Mouse (Mus musculus) liver, embryonic 14.5 days (tissue): ENCODE measurements around the gene Stard13. TPM values are rescaled to one million over a fixed set of nuclear protein-coding genes. Genes with fewer than 3 reads are reported as not detected.

ENCODE experiments used
- ATAC-seq: fragments of 200-750 bp; cut with Nextera tagmentation; 2 replicates; pipeline ENCODE4 v1.8.0; 2017; ENCODE audit warnings: moderate number of reproducible peaks, mild to moderate bottlenecking, moderate library complexity; ENCODE audit not compliant: insufficient read depth
- DNase-seq, 3 experiments: peaks; one replicate each; pipeline ENCODE4 v3.0.0-alpha.2; 2012 to 2013; ENCODE audit warnings: low read depth in 3 of 3, low spot score in 3 of 3
- H3K27ac ChIP-seq: fragments of 300-500 bp; sonication (generic); 2 replicates; pipeline ENCODE4 v1.5.1; 2014; ENCODE audit warnings: moderate library complexity, mild to moderate bottlenecking, control low read depth, inconsistent platforms
- H3K27me3 ChIP-seq: fragments of 300-500 bp; sonication (generic); 2 replicates; pipeline ENCODE4 v1.6.1; 2014; ENCODE audit warnings: mild to moderate bottlenecking, low read length, moderate library complexity; ENCODE audit not compliant: control insufficient read depth, insufficient read depth
- H3K36me3 ChIP-seq: fragments of 300-500 bp; sonication (generic); replicated peaks from 2 replicates; pipeline ENCODE4 v1.6.1; 2014; ENCODE audit warnings: low read depth; ENCODE audit not compliant: control insufficient read depth, insufficient read depth
- H3K4me1 ChIP-seq, 2 experiments: fragments of 200-500 bp in 1 of 2; fragments of 300-500 bp in 1 of 2; sonication (generic) in 1 of 2; replicated peaks; 2 replicates each; pipeline ENCODE4 v1.6.1; 2012 to 2014; ENCODE audit warnings: antibody characterized with exemption in 1 of 2, inconsistent platforms in 1 of 2, low read length in 1 of 2; ENCODE audit not compliant: control insufficient read depth in 2 of 2, insufficient read depth in 2 of 2
- H3K4me2 ChIP-seq: fragments of 300-500 bp; sonication (generic); 2 replicates; pipeline ENCODE4 v1.6.1; 2014; ENCODE audit warnings: low read depth, mild to moderate bottlenecking, control low read depth, moderate library complexity
- H3K4me3 ChIP-seq, 2 experiments: fragments of 200-500 bp in 1 of 2; fragments of 300-500 bp in 1 of 2; sonication (generic) in 1 of 2; 2 replicates each; pipeline ENCODE4 v1.5.1; 2012 to 2014; ENCODE audit warnings: low read depth in 2 of 2, low read length in 2 of 2, mild to moderate bottlenecking in 2 of 2, control low read depth in 1 of 2, inconsistent platforms in 1 of 2, moderate library complexity in 1 of 2; ENCODE audit not compliant: insufficient read depth in 1 of 2
- H3K9ac ChIP-seq: fragments of 300-500 bp; sonication (generic); replicated peaks from 2 replicates; pipeline ENCODE4 v1.6.1; 2014; ENCODE audit warnings: mild to moderate bottlenecking, control low read depth, moderate library complexity
- H3K9me3 ChIP-seq: fragments of 300-500 bp; sonication (generic); 2 replicates; pipeline ENCODE4 v1.6.1; 2016; ENCODE audit warnings: low read length, mixed read lengths; ENCODE audit not compliant: control insufficient read depth
- CTCF ChIP-seq: IDR thresholded peaks from 2 replicates; pipeline ENCODE4 v1.5.1; 2016; ENCODE audit warnings: antibody characterized with exemption, low read depth, control low read depth
- EP300 ChIP-seq: IDR thresholded peaks from 2 replicates; pipeline ENCODE4 v1.6.1; 2016; ENCODE audit warnings: antibody characterized with exemption, low read depth
- WGBS: fragments of 180-500 bp; shearing (Covaris S2); extraction: QIAGEN DNeasy Blood & Tissue Kit; methylation state at CpG from one replicate; pipeline ENCODE4 v1.1.7; 2014; ENCODE audit not compliant: insufficient replicate concordance; 5-methylcytosine and 5-hydroxymethylcytosine counted together
- polyA plus RNA-seq, 2 experiments: library from polyadenylated mRNA; depleted of rRNA in 1 of 2; stranded (reverse) in 1 of 2; unstranded in 1 of 2; fragments of >200 nt; fragmentation: Nextera tagmentation in 1 of 2; extraction: Ambion mirVana in 1 of 2; gene quantifications; 2 replicates each; pipeline versions ENCODE4 v1.2.1 to v1.2.3; 2012 to 2014

The Stard13 gene
- polyA plus RNA-seq, 2 experiments, result 0.56 to 1.1 TPM

DNA sequence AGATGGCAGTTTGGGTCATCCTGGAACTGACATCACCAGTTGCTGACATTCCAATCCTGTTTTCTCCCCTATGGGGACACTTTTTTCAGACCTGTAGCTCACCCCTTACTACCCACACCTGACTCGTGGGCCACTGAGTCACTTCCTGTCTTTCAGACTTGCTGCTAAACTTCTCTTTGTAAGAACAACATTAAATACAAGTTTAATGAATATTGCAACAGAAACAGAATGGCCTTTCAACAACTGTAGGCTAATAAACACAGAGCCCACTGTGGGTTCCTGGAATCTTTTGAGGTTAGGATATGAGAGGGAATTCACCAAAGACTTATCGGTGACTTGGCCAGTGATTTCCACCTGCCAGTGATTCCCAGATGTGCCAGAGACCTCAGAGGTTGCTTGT is 123.8 kb downstream of the Stard13 start:
- TF ChIP-seq EP300 (no peak), CTCF (no peak)
- WGBS, result 39% methylated on average over 2 of the region's 2 CpGs
- no peak for ATAC-seq

DNA sequence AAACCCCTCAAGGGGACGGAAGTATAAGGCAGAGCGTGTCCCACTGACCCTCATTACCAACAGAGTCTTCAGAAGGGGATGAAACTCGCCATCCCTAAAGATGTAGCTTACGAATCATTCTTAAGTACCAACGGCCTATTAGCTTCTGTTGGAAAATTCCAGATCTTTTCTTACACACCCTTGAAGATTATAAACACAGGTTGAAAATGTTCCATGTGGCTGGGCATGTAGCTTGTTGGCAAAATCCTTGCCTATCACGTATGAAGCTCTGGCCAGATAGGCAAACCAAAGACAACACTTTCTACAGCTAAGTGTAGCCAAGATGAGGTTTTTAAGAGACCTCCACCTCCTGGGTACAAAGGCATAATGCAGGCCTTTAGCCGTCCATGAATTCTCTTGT is 124.7 kb downstream of the Stard13 start:
- H3K4me1 ChIP-seq, result no peaks in the 10 kb centered on the region
- no peak overlapping the region for H3K4me3 ChIP-seq
- no peak for TF ChIP-seq CTCF
- no peak overlapping the region for H3K27ac ChIP-seq
- no peak overlapping the region for H3K9ac ChIP-seq
- no peaks in the 10 kb centered on the region for H3K27me3 ChIP-seq
- no peak overlapping the region for H3K4me2 ChIP-seq
- DNase-seq (no peak), ATAC-seq (no peak)
- WGBS, result 56% methylated on average over 7 of the region's 7 CpGs
- H3K9me3 ChIP-seq, result no peaks in the 10 kb centered on the region
- H3K36me3 ChIP-seq, result no peaks in the 10 kb centered on the region

More for the DNA sequence above, 123.8 kb downstream of the Stard13 start:
- Histone ChIP-seq H3K9ac (no peak overlapping the region), H3K27me3 (no peaks in the 10 kb centered on the region), H3K36me3 (no peaks in the 10 kb centered on the region), H3K9me3 (no peaks in the 10 kb centered on the region), H3K4me3 (no peak overlapping the region), H3K27ac (no peak overlapping the region), H3K4me2 (no peak overlapping the region), H3K4me1 (no peaks in the 10 kb centered on the region)
- no peak for DNase-seq

DNA sequence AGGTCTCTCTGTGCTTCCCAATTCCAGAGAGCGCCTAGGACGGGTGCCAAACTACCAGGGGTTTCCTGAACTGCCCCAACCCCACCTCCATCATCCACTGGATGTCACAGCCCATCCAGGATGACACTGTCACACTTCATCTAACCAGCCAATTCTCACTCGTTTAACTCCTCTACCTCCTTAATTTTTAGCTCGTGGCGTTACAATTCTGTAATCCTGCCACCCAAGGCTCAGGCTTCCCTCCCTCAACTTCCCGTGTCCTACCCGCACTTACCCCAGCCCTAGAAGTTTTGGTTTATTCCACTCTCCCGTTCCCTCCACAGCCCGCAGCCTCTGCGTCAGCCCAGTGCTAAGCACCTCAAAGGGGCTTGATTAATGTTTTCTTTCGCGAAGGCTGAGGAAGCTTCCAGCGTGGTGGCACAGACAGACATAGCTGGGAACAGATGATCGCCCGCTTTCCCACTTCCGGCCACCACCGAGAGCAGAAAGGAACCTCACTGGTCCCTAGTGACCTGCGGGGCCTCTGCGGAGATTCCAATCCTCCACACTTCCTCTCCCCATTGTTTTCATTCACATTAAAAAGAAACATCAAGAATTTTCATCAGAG is 125.2 kb downstream of the Stard13 start:
- Histone ChIP-seq H3K9me3 (no peaks in the 10 kb centered on the region), H3K9ac (no peak overlapping the region), H3K4me1 (no peaks in the 10 kb centered on the region), H3K4me2 (peak overlapping the region; percentile 1; the same call in 1 of the 2 replicates), H3K27ac (no peak overlapping the region), H3K36me3 (no peaks in the 10 kb centered on the region), H3K4me3 (no peak overlapping the region), H3K27me3 (no peaks in the 10 kb centered on the region)
- 14% methylated on average over 19 of the region's 19 CpGs for WGBS
- TF ChIP-seq EP300 (no peak), CTCF (no peak)
- ATAC-seq (no peak), DNase-seq (no peak)

DNA sequence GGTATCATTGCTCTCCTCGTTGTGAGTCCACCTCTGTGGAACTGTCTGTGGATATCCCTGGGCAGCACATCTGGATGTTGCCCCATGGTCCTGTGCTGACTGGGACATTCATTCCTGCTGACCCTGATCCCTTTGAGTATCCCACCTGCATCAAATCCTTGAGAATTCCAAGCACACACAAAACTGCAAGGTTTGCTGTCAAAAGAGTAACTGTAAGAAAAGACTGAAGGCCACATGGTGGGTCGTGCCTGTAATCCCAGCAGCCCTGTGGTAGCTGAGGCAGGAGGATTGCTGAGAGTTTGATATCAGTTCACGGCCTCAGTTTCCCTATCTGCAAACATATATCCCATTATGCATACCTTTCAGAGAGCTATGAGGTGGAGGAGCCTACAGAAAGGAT is 126.8 kb downstream of the Stard13 start:
- ATAC-seq, result no peak
- DNase-seq, result no peak
- TF ChIP-seq EP300, result no peak
- no peak for TF ChIP-seq CTCF
- Histone ChIP-seq H3K9ac (no peak overlapping the region), H3K27me3 (no peaks in the 10 kb centered on the region), H3K4me1 (no peaks in the 10 kb centered on the region), H3K27ac (no peak overlapping the region), H3K36me3 (no peaks in the 10 kb centered on the region), H3K9me3 (no peaks in the 10 kb centered on the region), H3K4me3 (no peak overlapping the region), H3K4me2 (no peak overlapping the region)
- WGBS, result 53% methylated on average over 3 of the region's 3 CpGs

DNA sequence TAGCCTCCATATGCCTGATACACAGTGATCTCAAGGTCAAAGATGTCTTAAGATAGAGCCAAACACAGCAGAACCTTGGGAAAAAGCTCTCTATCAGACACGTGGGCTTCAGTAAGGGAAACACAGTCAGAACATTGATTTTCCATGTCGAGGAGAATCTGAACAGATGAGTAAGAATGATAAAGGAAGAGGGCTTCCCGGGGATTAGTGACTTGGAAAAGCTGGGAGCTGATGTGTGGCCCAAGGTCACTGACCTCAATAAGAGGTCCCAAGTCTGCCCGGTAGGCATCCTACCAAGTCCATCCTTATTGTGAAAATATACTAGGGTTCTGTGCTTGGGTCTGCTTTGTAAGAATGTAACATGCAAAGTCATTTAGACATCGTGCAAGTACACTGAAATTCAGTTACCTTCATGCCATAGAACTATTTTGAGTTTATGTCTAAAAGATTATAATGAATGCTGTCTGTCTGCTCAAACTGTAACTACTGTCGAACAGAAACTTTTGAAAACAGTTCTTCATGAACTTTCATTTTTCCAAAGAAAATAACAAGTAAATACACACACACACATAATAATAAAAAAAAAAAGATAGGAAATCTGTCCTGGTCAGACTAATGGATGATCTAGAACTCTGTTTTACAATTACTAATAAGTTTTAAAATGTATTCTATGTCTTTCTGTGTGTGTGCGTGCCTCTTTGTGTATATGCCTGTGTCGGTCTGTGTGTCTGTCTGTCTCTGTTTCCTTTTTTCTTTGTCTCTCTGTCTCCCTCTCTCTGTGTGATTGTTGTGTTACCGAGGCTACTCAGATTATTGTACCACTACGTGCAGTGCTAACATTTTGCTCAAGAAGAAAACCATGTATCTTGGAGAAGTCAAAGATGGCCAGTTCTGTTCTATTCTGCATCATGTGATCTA is 128.3 kb downstream of the Stard13 start:
- H3K4me1 ChIP-seq, result no peaks in the 10 kb centered on the region
- H3K4me3 ChIP-seq, result no peak overlapping the region
- WGBS, result 53% methylated on average over 10 of the region's 10 CpGs
- H3K9me3 ChIP-seq, result no peaks in the 10 kb centered on the region
- H3K36me3 ChIP-seq, result no peaks in the 10 kb centered on the region
- no peak overlapping the region for H3K9ac ChIP-seq
- no peak for TF ChIP-seq EP300
- TF ChIP-seq CTCF, result no peak
- no peak overlapping the region for H3K4me2 ChIP-seq
- H3K27me3 ChIP-seq, result no peaks in the 10 kb centered on the region
- DNase-seq (no peak), ATAC-seq (no peak)
- H3K27ac ChIP-seq, result no peak overlapping the region
